Mouse (Mus musculus): ENCODE measurements at regions not wholly inside any gene's neighbourhood (a gene's known extent, or its start where the extent isn't known, plus 50 kb on each side); places are given as distances from the start of the nearest gene placed in this dataset.

- no peak for DNase-seq
These were observed 69.2 kb downstream of the Nhlrc3 start for GRCm38 (mm10) chr3:53393945-53394344.

- DNase-seq: no peak
These were observed 81.2 kb downstream of the Nhlrc3 start for GRCm38 (mm10) chr3:53381704-53382581.

GRCm38 (mm10) chr3:53379519-53380181 is 83.5 kb downstream of the Nhlrc3 start:
- peak; percentile 38 for DNase-seq

GRCm38 (mm10) chr3:53376864-53377447 is 86.2 kb downstream of the Nhlrc3 start:
- peak; percentile 78 for DNase-seq

GRCm38 (mm10) chr3:53372887-53373286 is 90.2 kb downstream of the Nhlrc3 start:
- no peak for DNase-seq

GRCm38 (mm10) chr3:53371910-53372309 is 91.2 kb downstream of the Nhlrc3 start:
- DNase-seq: no peak

- DNase-seq: no peak
These were observed 101.9 kb downstream of the Nhlrc3 start for GRCm38 (mm10) chr3:53361202-53361601.

- DNase-seq: no peak
These were observed 109.4 kb downstream of the Nhlrc3 start for GRCm38 (mm10) chr3:53353693-53354092.

- DNase-seq: no peak
These were observed 109.8 kb downstream of the Nhlrc3 start for GRCm38 (mm10) chr3:53353282-53353681.

- DNase-seq: no peak
These were observed 119.5 kb downstream of the Nhlrc3 start for GRCm38 (mm10) chr3:53343638-53344037.

GRCm38 (mm10) chr3:53341304-53342206 is 121.6 kb downstream of the Nhlrc3 start:
- DNase-seq: no peak

GRCm38 (mm10) chr3:53338571-53338970 is 124.6 kb downstream of the Nhlrc3 start:
- DNase-seq: no peak

- DNase-seq: no peak
These were observed 129.1 kb downstream of the Nhlrc3 start for GRCm38 (mm10) chr3:53334051-53334450.

- no peak for DNase-seq
These were observed 133.6 kb downstream of the Nhlrc3 start for GRCm38 (mm10) chr3:53329528-53329927.

GRCm38 (mm10) chr3:53327424-53327823 is 135.7 kb downstream of the Nhlrc3 start:
- DNase-seq: no peak

GRCm38 (mm10) chr3:53326967-53327366 is 136.2 kb downstream of the Nhlrc3 start:
- no peak for DNase-seq

- DNase-seq: no peak
These were observed 138.1 kb downstream of the Nhlrc3 start for GRCm38 (mm10) chr3:53325080-53325479.

GRCm38 (mm10) chr3:53324386-53324785 is 138.7 kb downstream of the Nhlrc3 start:
- no peak for DNase-seq

GRCm38 (mm10) chr3:53315449-53315848 is 147.7 kb downstream of the Nhlrc3 start:
- no peak for DNase-seq
